Mouse (Mus musculus) right cerebral cortex, adult 2 months (tissue): ENCODE measurements at regions not wholly inside any gene's neighbourhood (a gene's known extent, or its start where the extent isn't known, plus 50 kb on each side); places are given as distances from the start of the nearest gene placed in this dataset.

Source experiments
- DNase-seq, 2 experiments: peaks; one replicate each; pipeline ENCODE4 v3.0.0; 2021 to 2022; ENCODE audit warnings: low spot score in 2 of 2

DNA sequence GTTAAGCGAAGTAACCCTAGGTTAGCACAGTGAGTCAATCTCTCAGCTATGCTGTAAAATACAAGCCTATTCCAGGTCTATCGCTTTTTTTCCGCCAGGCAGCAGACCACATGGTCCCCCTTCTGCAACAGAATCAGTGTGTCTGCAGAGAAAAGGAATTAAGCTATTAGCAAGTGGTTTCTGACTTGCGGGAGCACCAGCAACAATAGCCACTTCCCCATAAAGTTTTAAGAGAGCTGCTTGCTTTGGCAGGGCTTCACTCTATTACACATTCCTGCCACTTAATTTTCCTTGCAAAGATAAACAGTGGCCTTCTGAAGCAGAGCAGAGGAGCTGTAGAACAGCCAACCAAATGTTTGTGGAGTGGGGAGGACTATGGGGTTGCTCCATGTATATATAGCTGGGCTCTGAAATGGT lies 59.8 kb upstream of the Osmr start:
- no peak for DNase-seq

DNA sequence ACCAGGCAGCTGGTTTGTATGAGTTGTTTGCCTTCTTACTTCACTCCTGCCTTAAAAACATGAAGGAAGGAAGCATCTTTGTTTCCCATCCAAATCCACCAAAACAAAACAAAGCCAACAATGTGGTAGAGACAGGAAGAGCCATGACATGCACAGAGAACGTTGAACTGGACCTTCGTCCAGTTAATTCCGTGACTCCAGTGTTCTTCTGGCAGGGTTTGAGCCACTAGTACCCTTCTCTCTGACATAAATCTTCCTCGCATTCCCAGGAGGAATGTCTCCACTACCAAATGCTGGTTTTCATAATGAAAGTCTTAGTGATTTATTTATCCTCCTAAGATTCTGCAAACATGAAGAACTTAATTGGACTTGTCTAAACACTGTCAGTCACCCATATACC lies 66.7 kb upstream of the Osmr start:
- no peak for DNase-seq

DNA sequence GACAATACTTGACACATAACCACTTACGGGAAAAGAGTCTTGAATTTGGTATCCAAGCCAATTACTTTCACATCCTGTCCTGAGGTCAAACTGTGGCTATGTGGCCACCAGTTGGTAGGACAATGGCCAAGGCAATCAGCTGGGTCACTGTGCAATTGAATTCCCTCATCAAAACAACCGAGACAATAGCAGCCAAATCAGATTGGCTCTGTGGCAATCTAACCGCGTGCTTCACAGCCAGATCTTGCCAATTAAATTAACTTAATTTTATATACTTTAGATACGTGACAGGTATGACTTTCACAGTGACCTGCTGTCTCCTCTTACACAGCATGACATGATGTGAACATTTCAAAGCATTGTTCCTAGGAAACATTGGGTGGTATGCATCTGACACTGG lies 74.5 kb upstream of the Osmr start:
- DNase-seq, result no peak

DNA sequence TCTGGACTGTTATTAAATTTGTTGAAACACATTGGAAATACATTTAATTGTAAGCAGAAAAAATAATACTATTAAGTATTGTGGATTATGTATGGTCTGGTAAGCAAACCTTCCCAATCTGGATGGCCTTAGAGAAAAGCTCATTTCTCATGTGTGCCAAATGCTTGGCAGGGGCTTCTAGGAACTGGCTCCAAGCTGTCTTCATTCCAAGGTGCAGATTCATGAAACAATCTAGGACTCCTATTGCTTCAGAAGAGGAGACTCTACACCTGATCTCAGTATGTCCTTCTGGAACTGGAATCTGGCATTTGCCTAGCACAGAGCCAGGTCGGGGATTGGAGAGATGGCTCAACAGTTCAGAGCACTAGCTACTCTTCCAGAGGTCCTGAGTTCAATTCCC lies 74.9 kb upstream of the Osmr start:
- no peak for DNase-seq

DNA sequence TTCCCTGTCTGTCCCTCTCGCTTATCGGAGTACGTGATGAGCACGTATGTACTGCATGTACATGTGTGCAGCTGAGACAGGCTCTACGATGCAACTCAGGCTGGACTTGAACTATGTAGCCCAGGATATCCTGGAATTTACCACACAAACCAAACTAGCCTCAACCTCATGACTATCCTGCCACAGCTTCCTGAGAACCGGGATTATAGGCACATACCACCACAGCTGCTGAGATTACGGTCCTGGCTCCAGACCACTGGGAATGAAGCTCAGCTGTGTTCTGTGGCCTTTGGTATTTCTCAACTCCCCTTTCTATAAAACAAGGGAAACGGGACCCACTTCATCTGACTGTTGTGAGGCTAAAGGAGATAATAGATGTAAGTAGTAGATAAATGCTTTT lies 75.7 kb upstream of the Osmr start:
- no peak for DNase-seq

DNA sequence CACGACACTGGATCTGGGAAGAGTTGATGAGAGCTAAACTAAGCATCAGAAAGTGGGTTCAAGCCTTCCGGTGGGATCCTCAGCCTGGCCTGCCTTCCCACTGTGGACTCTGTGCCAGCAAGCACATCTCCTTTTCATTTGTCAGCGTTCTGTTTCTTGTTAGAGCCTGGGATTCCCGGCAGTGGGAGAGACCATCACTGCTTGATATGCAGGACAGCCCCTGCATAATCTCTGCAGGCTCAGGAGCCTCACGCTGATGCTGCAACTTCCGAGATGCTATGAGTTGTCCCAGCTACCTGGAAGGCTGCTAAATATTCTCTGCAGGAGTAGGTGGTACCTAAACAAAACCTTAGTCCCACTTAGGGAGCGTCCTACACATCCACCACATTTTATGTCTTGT lies 78.8 kb upstream of the Osmr start:
- DNase-seq, result peak; percentile 17 to 21

DNA sequence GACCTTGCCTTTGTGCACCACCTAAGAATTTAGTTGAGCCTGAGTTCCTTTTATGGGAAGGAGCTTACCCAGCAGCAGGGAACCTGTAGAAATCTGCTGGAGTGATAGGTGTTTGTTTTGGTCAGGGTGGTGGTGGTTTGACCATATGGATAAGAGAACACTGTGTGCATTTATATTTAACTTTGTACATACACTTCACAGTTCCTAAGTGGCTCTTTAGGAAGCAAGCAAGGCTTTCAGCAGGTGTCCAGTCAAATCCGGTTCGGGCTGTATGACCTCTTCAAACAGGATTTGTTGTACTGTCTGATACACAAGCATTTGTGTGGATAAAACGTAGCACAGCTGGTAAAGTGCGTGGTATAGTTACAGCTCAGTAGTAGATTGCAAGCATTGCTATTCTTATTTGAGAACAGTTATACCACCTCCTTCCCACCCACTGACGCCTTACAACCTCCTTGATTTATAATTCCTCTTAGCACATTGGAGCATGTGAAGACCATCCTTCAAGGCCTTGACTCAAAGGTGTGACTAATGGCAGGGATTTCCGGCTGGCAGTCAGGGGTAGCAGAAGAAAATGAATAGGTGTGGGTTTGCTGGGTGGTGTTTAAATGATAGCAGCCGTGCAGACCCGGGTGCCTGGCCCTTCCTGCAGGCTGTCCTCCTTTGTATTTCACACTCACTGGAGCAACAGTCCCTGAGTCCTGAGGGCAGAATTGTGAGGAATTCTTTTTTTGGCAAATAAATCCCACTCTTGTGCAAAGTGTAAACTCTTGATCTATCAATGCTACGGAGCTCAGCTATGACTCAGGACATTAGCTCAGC lies 79.4 kb upstream of the Osmr start:
- peak; percentile 43 to 44 for DNase-seq

DNA sequence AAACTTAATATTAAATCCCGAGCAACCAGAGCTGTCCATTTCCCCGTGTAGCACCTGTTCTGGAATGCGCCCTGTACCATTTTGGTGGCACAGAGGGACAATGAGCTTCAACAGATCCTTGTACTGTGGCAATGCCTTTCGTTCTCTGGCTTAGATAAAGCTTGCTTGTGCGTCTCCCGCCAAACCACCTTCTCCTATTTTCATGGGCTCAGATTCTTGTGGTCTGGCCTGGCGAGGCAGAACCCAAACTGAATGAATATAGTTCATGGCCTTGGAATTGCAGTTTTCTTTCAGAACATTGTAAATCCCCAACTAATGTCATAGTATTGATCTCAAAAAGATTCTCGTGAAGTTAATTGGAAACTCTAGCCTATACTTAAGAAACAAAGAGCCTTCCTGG lies 85.1 kb upstream of the Osmr start:
- no peak for DNase-seq

DNA sequence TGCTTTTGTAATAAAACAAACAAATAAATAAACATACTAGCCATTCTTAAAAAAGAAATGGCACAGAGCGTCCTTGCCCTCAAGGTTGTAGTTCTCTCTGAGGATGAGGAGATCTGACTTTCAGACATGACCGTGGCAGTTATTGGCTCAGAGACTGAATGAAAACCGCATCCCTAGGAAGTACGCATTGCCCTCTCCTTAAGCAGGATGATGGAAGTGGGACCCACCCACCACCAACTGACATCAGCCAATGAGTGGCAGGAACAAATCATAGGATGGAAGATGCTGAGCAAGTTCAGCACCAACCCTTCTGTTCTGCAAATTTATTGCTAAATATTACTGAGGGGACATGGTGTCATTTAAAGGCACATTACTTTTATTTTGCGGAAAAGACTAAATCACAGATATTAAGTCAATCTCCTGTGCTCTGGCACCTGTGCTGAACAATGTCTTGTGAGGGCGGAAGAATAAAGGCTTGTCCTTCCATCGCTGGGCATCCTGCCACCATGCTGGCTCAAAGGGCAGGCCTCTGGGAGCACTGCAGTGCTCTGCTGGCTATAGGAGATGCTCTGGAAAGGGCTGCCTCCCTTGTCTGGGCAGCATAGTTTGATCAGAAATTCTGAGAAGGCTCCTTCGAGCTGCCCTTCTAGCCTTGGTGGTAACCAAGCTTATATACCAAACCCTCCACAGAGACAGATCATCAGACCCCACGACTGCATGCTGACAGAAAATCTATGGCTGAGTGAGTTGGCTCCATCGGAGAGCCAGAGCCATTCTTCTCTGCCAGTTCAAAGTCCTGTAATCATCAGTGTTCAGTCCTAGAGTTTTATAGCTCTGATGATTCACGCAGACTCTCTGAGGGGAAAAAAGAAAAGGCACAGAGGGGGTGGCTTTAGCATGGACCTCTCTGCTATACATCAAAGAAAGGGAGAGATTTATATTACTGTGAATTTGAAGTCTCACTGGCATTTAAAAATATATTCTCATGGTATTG lies 86.3 kb upstream of the Osmr start:
- DNase-seq, result no peak

DNA sequence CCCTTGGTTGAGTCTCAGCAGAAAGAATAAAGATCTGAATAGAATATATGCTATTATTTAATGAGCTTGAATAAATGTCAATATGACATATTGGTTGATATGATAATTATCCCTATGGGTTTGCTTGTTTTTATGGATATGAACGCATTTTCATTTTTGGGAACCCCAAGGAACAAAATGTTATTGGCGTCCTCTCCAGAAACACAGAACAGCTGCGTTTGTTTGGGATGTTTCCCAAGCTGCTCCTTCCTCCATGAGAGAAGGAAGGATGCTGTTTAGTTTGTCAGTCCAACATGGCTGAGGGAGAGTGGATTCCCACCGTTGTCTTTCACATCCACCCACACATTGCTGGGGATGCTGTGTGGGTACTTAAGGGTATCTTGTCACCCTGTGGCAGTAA lies 89.9 kb upstream of the Osmr start:
- no peak for DNase-seq

DNA sequence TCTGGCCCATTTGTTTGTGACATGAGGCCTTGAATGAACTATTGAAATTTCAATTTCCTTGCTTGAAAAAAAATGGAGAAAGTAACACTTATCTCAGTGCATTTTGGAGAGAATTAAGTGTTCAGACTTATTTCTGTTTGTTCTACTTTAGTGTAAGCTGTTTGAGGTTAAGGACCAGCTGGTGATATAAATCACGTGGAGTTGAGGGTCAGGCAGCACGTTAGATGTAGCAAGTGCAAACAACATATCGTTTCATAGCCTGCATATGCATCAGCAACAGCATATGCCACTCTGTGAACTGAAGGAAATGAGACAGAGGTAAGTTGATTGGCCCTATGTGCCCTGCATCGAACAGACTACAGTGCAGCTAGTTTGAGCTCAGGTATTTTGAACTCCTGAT lies 90.7 kb upstream of the Osmr start:
- DNase-seq, result no peak

DNA sequence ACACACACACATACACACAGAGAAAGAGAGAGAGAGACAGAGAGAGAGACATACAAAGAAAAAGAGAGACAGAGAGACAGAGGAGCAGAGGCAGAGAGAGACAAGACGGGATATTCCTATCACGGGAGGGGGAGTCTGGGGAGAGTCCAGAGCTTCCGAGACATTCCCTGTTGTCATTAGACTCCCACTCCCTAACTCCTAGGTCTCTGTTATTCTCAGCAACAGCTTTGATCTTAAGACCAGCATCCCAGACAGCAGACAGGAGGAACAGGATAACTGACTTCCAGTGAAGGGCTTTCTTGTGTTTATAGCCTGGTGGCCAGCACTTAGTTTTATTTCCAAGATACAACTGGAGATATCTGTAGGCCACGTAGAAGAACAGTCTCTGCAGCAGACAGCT lies 99.6 kb upstream of the Osmr start:
- no peak for DNase-seq

DNA sequence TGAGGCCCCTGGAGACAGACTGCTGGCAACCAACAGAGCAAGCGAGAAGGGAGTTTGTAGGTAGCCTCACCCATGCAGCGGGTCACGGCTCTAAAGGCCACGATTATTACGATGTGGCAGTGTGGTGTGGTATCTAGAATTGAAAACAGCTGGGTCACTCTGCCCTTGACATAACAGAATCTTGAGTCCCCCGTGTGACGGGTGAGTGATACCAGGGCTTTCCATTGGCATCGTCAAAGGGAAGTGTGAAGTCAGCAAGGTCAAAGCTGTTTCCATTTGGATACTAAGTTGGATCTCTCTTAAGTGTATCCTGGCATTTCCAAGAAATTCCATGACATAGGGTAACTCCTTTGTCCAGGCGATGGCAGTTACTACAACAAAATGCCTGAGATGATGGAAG lies 106.7 kb upstream of the Osmr start:
- no peak for DNase-seq

DNA sequence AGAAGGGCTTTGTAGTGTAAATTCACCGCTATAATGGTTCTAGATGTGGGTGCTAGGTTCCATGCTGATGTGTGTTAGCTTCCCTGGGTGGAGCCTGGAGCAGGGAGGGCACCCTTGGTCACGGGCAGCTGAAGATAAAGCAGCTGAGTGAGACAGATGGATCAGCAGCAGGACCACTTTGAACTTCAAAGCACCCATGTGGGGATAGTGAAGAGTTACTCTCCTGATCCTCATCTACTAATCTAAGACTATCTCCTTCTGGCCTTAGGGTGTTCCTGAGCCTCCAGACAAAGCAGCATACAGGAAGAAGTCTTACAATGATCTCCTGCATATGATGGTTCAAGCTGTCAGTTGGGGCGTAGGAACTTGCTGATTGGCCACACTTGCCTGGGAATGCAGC lies 107.1 kb upstream of the Lifr start:
- no peak for DNase-seq

DNA sequence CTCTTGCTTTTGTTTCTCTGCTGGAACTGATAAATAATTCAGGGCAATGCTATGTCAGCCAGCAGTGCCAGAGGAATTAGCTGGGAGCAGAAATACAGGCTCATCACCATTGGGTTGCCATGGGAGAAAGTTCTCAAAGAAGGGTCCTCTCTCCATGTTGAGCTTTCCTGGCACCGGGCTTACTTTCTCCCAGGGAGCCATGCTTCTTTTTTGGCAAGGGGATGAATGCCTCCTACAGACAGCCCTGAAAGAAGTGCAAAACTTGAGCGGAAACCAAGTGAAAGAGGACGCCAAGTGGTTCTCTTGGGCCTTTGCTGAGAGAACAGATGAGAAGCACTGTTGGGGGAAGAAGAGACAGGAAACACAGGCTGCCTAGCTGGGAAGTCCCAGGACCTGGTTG lies 102.2 kb upstream of the Lifr start:
- DNase-seq, result peak; percentile 55 to 66

DNA sequence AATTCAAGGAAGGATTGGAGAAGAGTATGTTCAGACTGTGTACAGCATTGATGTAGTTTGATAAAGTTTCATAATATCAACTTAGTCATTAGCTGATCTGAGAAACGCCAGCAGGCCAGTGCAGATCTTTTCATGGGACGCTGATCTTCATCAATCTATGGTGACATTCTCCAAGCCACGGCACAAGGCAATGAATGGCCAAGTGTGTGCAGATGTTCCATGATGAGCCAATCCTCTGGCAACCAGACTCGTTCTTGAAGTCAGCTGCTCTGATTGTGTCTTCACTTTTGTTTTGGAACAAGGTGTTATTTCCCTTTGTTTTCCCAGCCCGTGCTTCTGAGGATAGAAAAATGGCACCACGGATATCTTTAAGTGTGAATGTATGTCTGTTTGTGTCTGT lies 101.3 kb upstream of the Lifr start:
- DNase-seq, result no peak

DNA sequence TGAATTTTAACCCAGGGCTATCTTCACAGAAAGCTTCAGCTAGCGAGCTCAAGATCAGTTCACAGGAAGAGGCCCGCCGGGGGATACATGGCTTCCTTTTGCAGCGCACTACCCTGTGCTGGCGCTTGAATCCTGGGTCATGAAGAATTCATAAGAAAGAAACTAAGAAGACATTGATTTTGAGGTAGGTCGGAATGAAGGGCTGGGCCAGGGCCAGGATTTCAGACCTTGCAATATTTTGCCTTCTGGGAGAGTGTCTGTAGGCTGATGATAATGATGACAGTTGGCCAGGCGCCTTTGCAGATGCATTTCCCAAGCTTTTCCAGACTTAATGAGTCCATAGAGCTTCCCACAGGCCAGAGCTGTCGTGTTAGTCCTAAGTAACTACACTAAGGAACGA lies 97.2 kb upstream of the Lifr start:
- no peak for DNase-seq

DNA sequence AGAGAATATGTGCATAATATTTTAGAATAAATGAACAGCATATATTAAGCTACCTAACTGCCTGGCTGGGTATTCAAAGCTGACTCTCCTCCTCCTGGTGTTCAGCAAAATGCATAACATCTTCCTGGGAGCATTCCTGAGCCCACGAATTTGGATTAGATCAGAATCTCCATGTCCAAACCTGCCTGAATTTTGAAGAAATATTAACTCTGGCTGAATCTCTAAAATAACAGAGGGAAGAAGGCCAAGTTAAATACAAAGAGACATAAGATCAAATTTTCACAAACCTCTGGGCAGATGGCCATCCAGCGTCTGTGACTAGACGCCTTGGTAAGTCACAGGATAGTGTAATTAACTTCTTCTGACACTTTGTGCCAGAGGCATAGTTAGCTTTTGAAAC lies 95.2 kb upstream of the Lifr start:
- no peak for DNase-seq

DNA sequence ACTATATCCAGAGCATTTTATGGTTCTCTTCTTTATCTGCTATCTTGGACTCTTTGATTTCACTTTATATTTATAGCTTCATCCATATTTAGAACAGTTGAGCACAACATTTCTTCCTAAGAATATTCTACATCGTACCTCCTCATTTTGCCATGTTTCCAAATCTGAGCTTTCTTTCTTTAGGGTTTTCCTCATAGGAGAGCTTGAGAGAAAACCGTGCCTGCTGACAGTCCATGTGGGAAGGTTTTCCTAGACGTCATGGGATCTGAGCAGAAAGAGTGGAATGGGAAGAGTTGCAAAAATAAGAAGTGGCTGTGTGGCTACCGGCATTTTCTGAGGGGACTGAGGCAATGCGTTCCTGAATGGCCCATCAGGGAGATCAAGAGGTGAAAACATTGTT lies 92.5 kb upstream of the Lifr start:
- no peak for DNase-seq

DNA sequence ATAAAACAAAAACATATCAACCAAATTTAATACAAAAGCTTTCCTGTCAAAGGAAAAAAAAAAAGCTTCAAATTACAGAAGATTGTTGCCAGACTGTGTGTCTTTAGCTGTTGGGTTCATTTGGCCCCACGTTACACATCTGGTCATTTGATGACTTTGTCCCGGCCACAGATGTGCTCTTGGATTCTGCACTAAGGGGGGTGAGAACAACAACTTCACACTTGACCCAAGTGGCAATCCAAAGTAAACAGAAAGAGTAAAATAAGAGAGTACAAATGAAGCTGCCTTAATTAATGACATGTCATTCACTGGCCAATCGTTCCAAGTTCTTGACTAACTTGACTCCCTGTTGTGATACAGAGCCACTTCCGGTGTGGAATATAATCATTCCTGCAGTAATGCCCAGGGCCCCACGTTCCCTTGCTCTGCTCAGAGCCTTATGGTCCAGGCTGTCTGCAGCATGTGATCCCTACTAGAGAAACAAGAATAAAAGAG lies 91.8 kb upstream of the Lifr start:
- DNase-seq, result no peak

DNA sequence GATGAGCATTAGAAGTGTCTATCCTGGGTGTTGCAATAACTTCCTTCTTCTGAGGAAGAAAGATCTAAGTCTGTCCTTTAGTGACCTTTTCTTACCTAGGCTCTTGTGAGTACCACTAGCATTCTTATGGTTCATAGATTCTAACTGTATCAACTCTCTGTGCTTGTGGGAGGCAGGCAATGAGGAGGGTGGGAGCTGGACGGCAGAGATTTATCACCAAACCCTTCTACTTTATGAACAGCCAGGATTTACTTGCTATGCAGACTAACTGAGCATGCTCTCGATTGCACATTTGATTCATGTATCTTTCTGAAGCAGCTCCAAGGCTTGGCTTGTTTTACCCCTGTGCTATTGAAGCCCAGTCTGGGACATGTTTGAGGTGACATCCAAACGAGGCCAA lies 90.7 kb upstream of the Lifr start:
- DNase-seq, result no peak

DNA sequence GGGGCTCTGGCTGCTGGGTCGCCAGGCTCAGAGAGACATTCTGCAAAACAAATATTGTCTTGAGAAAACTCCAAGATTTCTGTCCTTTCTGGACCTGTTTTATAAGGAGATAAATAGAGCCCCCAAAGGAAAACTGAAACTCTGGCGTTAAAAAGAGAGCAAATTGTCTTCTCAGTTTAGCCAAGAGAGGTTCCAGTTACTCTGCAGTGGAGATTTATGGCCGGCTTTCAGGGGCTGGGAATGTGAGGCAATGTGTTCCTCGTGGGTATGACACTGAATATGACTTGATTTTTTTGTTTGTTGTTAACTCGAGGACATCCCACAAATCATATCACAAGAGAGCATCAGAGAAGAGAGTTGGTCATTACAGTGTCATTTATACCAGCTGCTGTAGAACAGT lies 88.2 kb upstream of the Lifr start:
- no peak for DNase-seq

DNA sequence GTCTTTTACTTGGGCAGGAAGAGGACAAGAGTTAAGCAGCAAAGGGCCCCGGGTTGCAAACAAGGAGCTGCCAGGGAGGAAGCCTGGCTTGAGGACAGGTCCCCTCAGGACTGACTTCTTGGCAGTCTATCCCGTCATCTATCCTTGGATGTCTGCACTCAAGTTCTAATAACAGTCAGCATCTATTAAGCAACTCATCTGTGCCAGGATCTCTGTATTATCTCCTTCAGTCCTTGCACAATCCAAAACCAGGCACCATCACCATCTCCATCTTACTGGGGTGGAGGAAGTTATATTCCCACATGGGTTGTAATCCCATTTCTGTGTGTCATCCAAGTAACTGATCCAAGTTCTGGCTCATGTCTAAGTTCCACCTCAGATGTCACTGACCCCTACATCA lies 87.1 kb upstream of the Lifr start:
- no peak for DNase-seq
